Mouse (Mus musculus) midbrain, embryonic 10.5 days (tissue): ENCODE measurements at regions not wholly inside any gene's neighbourhood (a gene's known extent, or its start where the extent isn't known, plus 50 kb on each side); places are given as distances from the start of the nearest gene placed in this dataset.

Experiments
- DNase-seq: peaks from one replicate; pipeline ENCODE4 v3.0.0-alpha.2; 2017; ENCODE audit warnings: low spot score
- H3K27ac ChIP-seq: fragments of 300-500 bp; sonication (generic); replicated peaks from 2 replicates; pipeline ENCODE4 v1.5.1; 2016; ENCODE audit warnings: mild to moderate bottlenecking
- H3K27me3 ChIP-seq: fragments of 300-500 bp; sonication (generic); 2 replicates; pipeline ENCODE4 v1.6.1; 2016; ENCODE audit warnings: low read depth, mild to moderate bottlenecking; ENCODE audit not compliant: poor library complexity, severe bottlenecking
- H3K36me3 ChIP-seq: fragments of 300-500 bp; sonication (generic); 2 replicates; pipeline ENCODE4 v1.6.1; 2016; ENCODE audit warnings: mild to moderate bottlenecking, moderate library complexity
- H3K4me1 ChIP-seq: fragments of 300-500 bp; sonication (generic); 2 replicates; pipeline ENCODE4 v1.6.1; 2016
- H3K4me3 ChIP-seq: fragments of 300-500 bp; sonication (generic); 2 replicates; pipeline ENCODE4 v1.5.1; 2016; ENCODE audit warnings: mild to moderate bottlenecking, moderate library complexity
- H3K9me3 ChIP-seq: fragments of 300-500 bp; sonication (generic); replicated peaks from 2 replicates; pipeline ENCODE4 v1.6.1; 2016; ENCODE audit warnings: mild to moderate bottlenecking
- WGBS: fragments of 180-500 bp; shearing (Covaris S2); methylation state at CpG from one replicate; pipeline ENCODE4 v1.1.7; 2016; 5-methylcytosine and 5-hydroxymethylcytosine counted together

- no peak overlapping the region for H3K27ac ChIP-seq
- no peaks in the 10 kb centered on the region for H3K36me3 ChIP-seq
- no peaks in the 10 kb centered on the region for H3K4me1 ChIP-seq
- H3K9me3 ChIP-seq: no peaks in the 10 kb centered on the region
- 95% methylated on average over 2 of the region's 2 CpGs for WGBS
- DNase-seq: no peak
- H3K4me3 ChIP-seq: no peak overlapping the region
- no peaks in the 10 kb centered on the region for H3K27me3 ChIP-seq
Observed at GRCm38 (mm10) chr16:52972811-52973210, 518.9 kb upstream of the Alcam start.

- Histone ChIP-seq H3K4me1 (no peaks in the 10 kb centered on the region), H3K4me3 (no peak overlapping the region), H3K27ac (no peak overlapping the region), H3K9me3 (no peaks in the 10 kb centered on the region), H3K27me3 (no peaks in the 10 kb centered on the region), H3K36me3 (no peaks in the 10 kb centered on the region)
- DNase-seq: no peak
- 72% methylated on average over 4 of the region's 4 CpGs for WGBS
Observed at GRCm38 (mm10) chr16:52947679-52948078, 493.8 kb upstream of the Alcam start.

- no peaks in the 10 kb centered on the region for H3K36me3 ChIP-seq
- H3K27ac ChIP-seq: no peak overlapping the region
- WGBS: 89% methylated on average over 1 of the region's 1 CpGs
- no peaks in the 10 kb centered on the region for H3K27me3 ChIP-seq
- H3K9me3 ChIP-seq: no peaks in the 10 kb centered on the region
- no peak for DNase-seq
- H3K4me3 ChIP-seq: no peak overlapping the region
- H3K4me1 ChIP-seq: no peaks in the 10 kb centered on the region
Observed at GRCm38 (mm10) chr16:52934749-52935148, 480.9 kb upstream of the Alcam start.

- WGBS: 89% methylated on average over 3 of the region's 3 CpGs
- no peak for DNase-seq
- no peaks in the 10 kb centered on the region for H3K4me1 ChIP-seq
- H3K36me3 ChIP-seq: no peaks in the 10 kb centered on the region
- H3K4me3 ChIP-seq: no peak overlapping the region
- no peaks in the 10 kb centered on the region for H3K9me3 ChIP-seq
- H3K27me3 ChIP-seq: no peaks in the 10 kb centered on the region
- H3K27ac ChIP-seq: no peak overlapping the region
Observed at GRCm38 (mm10) chr16:52931978-52932377, 478.1 kb upstream of the Alcam start.

GRCm38 (mm10) chr16:52892467-52893255 is 438.8 kb upstream of the Alcam start:
- H3K4me3 ChIP-seq: no peak overlapping the region
- 67% methylated on average over 14 of the region's 14 CpGs for WGBS
- H3K27me3 ChIP-seq: no peaks in the 10 kb centered on the region
- no peak overlapping the region; the same call in 1 of the 2 replicates for H3K27ac ChIP-seq
- peak; percentile 33 for DNase-seq
- no peaks in the 10 kb centered on the region for H3K36me3 ChIP-seq
- peaks cover 9% of the 10 kb centered on the region for H3K4me1 ChIP-seq
- no peaks in the 10 kb centered on the region for H3K9me3 ChIP-seq

GRCm38 (mm10) chr16:52879463-52880114 is 425.7 kb upstream of the Alcam start:
- H3K4me3 ChIP-seq: no peak overlapping the region
- no peak for DNase-seq
- no peak overlapping the region for H3K27ac ChIP-seq
- no peaks in the 10 kb centered on the region for H3K4me1 ChIP-seq
- no peaks in the 10 kb centered on the region for H3K9me3 ChIP-seq
- 84% methylated on average over 4 of the region's 4 CpGs for WGBS
- H3K27me3 ChIP-seq: no peaks in the 10 kb centered on the region
- no peaks in the 10 kb centered on the region for H3K36me3 ChIP-seq

- WGBS: 79% methylated on average over 6 of the region's 6 CpGs
- no peak for DNase-seq
- H3K9me3 ChIP-seq: no peaks in the 10 kb centered on the region
- no peaks in the 10 kb centered on the region for H3K36me3 ChIP-seq
- H3K27me3 ChIP-seq: no peaks in the 10 kb centered on the region
- H3K27ac ChIP-seq: no peak overlapping the region
- H3K4me3 ChIP-seq: no peak overlapping the region
- H3K4me1 ChIP-seq: no peaks in the 10 kb centered on the region
Observed at GRCm38 (mm10) chr16:52867833-52868232, 414.0 kb upstream of the Alcam start.

GRCm38 (mm10) chr16:52863554-52863953 is 409.7 kb upstream of the Alcam start:
- H3K4me1 ChIP-seq: no peaks in the 10 kb centered on the region
- H3K27ac ChIP-seq: no peak overlapping the region
- DNase-seq: no peak
- H3K9me3 ChIP-seq: no peaks in the 10 kb centered on the region
- H3K36me3 ChIP-seq: no peaks in the 10 kb centered on the region
- H3K27me3 ChIP-seq: no peaks in the 10 kb centered on the region
- whole genome bisulfite sequencing: 85% methylated on average over 1 of the region's 1 CpGs
- no peak overlapping the region for H3K4me3 ChIP-seq

- H3K27ac ChIP-seq: no peak overlapping the region
- H3K4me1 ChIP-seq: no peaks in the 10 kb centered on the region
- WGBS: 93% methylated on average over 6 of the region's 6 CpGs
- H3K4me3 ChIP-seq: no peak overlapping the region
- no peak for DNase-seq
- no peaks in the 10 kb centered on the region for H3K27me3 ChIP-seq
- no peaks in the 10 kb centered on the region for H3K36me3 ChIP-seq
- no peaks in the 10 kb centered on the region for H3K9me3 ChIP-seq
Observed at GRCm38 (mm10) chr16:52861263-52861662, 407.4 kb upstream of the Alcam start.

- no peaks in the 10 kb centered on the region for H3K4me1 ChIP-seq
- 62% methylated on average over 8 of the region's 8 CpGs for WGBS
- no peak overlapping the region for H3K4me3 ChIP-seq
- H3K27me3 ChIP-seq: no peaks in the 10 kb centered on the region
- no peak for DNase-seq
- no peaks in the 10 kb centered on the region for H3K36me3 ChIP-seq
- no peaks in the 10 kb centered on the region for H3K9me3 ChIP-seq
- H3K27ac ChIP-seq: no peak overlapping the region
Observed at GRCm38 (mm10) chr16:52858441-52859209, 404.8 kb upstream of the Alcam start.

- no peak overlapping the region for H3K4me3 ChIP-seq
Observed at GRCm38 (mm10) chr16:52851129-52851528, 397.3 kb upstream of the Alcam start.

GRCm38 (mm10) chr16:52818976-52819375 is 365.1 kb upstream of the Alcam start:
- DNase-seq: no peak
- Histone ChIP-seq H3K27ac (no peak overlapping the region), H3K36me3 (no peaks in the 10 kb centered on the region), H3K9me3 (no peaks in the 10 kb centered on the region), H3K4me1 (no peaks in the 10 kb centered on the region), H3K4me3 (no peak overlapping the region), H3K27me3 (no peaks in the 10 kb centered on the region)
- WGBS: 73% methylated on average over 1 of the region's 1 CpGs

More at GRCm38 (mm10) chr16:52851129-52851528, 397.3 kb upstream of the Alcam start:
- Histone ChIP-seq H3K4me1 (no peaks in the 10 kb centered on the region), H3K9me3 (no peaks in the 10 kb centered on the region), H3K27ac (no peak overlapping the region), H3K36me3 (no peaks in the 10 kb centered on the region), H3K27me3 (no peaks in the 10 kb centered on the region)
- no peak for DNase-seq
- 94% methylated on average over 2 of the region's 2 CpGs for WGBS

GRCm38 (mm10) chr16:52811219-52811618 is 357.3 kb upstream of the Alcam start:
- Histone ChIP-seq H3K27ac (no peak overlapping the region), H3K4me1 (no peaks in the 10 kb centered on the region), H3K36me3 (no peaks in the 10 kb centered on the region), H3K9me3 (no peaks in the 10 kb centered on the region), H3K27me3 (no peaks in the 10 kb centered on the region), H3K4me3 (no peak overlapping the region)
- 83% methylated on average over 3 of the region's 3 CpGs for WGBS
- no peak for DNase-seq
